Mouse (Mus musculus): ENCODE data around the gene Syce3.
"Not testable (repeated sequence)": the region's sequence is repeated elsewhere in the genome, so short reads cannot be mapped to it uniquely, and the experiment has no call there.

Gene Syce3

DNA sequence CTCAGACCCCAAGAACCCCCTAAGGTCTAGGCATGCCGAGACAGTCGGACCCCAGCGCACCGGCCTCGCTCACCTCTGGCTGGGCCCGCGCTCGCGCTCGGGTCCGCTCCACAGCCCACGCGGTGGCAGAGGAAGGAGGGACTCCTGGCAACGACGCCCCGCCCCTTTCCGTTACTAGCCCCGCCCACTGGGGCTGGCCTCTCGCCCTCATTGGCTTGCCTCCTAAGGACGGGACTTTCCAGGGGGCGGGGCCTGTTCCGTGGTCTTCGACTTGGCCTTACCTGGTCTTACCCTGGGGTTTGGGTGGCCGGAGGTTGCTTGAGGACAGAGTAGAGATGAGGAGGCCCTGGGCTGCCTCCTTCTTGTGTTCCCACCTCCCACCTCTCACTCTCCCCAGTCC, at the start of gene Syce3:
Gene Syce3 (minus strand): TSS at position 386 of the 400 bp plus-strand sequence.
- no peak for DNase-seq

DNA sequence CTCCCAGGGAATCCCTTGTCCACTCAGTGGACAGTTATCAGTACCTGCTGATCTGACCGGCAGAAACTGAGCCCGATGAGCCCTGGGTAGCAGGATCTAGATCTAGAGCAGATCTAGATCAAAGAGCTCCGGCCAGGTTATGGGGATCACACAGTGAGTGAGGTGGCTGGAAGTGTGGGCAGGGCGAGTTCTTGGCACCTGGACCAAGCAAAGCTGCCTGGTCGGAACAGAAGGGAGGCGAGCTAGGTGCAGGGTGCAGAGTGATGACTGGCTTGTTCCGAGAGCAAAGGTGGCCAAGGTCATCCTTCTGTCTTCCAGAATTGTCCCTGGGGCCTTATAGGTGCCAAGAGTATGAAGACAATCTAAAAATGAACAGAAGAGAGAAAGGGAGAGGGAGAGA, 49.5 kb upstream of the Syce3 start:
- no peak for DNase-seq

DNA sequence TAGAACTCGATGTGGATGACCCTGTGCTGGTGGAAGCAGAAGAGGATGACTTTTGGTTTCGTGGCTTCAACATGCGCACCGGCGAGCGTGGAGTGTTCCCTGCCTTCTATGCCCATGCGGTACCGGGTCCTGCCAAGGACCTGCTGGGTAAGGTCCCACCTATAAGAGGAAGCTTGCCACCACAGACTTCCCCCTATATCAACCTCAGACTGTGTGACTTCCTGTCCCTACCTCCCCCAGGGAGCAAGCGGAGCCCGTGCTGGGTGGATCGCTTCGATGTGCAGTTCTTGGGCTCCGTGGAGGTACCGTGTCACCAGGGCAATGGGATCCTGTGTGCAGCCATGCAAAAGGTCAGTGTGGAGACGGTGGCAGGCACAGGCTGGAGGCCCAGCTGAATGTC, 48.6 kb upstream of the Syce3 start:
- no peak for DNase-seq

DNA sequence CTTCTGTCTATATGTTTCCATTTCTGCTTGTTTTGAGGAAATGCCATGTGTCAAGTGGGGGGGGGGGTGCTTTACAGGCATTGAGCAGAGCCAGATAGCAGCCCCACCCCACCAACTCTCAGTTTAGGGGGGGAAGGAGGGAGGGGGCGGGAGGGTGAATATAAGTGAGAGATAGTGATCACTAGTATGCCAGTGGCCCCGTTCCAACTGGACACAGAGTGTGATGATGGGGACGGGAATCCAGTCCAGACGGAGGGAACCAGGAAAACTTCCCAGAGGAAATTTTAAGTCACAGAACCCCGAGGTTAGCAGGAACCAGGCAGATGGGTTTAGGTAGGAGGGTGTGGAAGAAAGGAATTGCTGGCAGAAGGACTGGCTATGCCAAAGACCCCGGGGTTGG, 45.3 kb upstream of the Syce3 start:
- no peak for DNase-seq

DNA sequence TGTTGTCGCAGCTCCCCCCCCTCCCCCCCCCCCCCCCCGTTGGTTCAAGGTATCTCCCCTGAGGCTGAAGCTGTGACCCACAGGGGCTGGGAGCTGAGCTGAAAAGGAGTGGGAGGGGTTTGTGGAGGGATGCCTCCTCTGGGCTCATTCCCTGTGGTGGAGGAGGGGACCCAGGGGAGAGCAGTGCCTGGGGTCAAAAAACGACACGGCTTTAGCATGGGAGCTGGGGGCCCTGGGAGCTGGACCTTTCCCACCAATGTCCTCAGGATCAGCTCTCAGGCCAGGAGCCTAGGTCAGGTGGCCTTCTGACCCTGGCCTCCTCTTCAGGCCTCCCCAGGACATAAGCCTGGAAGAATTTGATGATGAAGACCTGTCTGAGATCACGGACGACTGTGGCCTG, 44.6 kb upstream of the Syce3 start:
- no peak for DNase-seq

DNA sequence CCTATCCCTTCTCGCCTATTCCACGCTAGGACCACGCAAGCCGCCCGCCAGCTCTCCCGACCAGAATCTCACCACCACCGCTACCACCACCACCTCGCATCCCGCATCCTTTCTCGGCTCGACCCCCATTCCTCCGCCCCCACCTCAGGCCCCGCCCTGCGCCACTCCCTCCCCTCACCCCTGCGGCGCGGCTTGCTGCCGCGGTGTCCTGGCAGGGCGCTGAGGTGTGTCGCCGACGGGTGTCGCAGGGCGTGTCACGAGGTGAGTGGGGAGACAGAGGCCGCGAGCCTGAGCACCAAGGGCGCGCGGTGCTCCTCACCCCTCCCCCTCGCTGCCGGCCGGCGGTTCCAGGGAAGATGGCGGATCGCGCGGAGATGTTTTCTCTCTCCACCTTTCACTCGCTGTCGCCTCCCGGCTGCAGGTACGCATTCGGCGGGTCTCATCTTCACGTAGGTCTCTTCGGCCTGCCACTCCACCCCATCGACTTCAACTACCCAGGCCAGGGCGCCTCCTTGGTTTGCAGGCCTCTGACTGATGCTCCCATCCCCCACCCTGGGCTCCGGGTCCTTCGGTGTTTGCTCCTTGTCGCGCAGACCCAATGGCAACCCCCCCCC, 43.7 kb upstream of the Syce3 start, which contains the start of gene Mapk8ip2:
Gene Mapk8ip2 (plus strand): TSS at position 49 of the 614 bp plus-strand sequence.
- DNase-seq = peak; percentile 79 to 82

DNA sequence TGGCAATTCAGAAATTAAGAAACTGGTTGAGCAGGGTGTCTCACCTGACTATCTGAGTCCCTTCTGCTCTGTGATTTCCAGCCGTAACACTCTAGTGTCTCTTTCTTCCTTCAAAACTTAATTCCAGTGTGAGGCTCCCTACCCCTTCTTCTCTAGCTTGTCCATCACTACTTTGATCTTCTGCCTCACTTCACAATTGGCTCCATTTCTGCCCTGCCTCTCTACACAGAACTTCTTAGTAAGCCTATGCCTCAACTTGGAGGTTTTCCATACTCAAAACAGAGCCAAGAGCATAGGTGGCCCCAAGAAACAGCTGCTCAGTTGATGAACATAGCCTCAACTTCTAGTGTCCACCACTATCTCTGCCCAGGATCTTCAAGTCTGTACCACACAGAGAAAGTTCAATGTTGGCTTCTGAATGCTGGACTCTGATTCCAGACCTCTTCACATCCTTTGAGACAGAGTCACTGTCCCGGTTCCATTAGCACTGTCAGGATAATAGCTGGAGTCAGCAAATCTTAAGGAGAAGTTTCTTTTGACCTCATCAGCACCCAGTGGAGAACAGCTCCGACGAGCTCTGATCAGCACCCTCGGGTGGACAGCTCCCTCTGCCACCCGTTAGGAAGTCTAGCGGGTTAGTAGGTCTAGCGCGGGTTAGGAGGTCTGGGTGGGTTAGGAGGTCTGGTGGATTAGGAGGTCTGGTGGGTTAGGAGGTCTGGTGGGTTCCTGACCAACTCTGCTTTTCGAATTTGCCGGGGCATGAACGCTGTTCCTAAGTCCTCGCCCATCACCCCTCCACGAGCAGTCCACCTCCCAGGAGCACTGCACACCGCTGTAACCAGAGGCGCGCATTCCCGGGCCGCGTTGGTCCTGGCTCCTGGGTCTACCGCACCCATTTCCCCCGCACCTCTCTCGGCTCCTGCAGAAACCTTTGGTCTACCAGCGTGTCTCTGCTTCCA, 42.9 kb upstream of the Syce3 start:
- DNase-seq = no peak

DNA sequence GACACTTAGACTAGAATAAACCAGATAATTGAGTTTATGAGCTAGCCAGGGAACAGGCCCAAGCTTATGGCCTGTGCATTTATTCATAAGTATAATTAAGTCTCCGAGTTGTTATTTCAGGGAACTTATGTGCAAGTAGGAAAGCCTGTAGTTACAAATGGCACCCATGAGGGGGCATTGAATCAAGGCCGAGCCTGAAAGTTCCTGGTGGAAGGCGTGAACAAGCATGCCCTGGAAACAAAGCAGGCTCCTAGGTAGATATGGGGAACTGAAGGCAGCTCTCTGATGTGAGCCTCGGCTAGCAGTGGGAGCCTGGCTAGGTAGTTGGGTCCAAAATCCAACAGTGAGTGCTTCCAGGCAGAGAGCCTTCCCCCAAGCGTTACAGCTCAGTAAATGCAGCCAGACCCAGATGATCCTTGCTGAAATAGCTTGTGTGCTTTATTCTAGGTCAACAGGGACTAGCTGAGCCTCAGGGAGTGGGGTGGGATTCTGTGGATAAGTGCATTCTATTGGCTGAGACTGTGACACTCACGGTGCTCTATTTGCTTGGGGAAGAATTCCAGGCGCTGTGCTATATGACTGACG, 32.3 kb upstream of the Syce3 start:
- DNase-seq = no peak

DNA sequence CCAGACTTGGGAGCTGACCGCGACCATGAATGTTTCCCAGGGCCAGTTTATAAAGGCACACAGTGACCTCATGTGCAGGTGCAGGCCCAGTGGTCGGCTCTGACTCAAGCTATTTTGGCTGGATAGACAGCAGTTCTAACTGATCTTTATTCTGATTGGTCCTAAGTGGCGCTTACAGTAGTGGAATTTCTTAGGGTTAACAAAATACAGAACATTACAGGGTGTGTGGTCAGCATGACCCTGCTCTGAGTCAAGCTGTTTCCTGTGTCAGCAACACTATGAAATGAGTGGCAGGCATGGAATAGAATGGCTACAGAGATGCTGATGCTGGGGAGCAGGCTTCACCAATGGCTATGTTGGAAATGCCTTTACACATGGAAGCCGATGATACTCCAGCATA, 25.6 kb upstream of the Syce3 start:
- DNase-seq = no peak

DNA sequence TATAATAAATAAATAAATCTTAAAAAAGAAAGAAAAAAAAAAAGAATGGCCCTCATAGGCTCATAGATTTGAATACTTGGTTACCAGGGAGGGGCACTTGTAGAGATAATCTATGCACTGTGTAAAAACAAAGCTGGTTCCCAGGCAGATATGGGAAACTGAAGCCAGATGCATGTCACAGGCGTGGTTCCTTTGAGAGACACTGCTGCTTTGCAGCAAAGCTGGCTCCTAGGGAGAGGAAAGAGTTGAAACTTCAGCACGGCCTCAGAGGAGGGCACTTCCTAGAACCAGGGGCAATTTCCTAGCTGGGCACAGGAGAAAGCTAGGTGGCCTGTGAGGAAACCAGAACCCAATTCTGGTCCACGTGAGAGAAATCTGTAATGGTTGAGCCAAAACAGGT, 23.8 kb upstream of the Syce3 start:
- no peak for DNase-seq

DNA sequence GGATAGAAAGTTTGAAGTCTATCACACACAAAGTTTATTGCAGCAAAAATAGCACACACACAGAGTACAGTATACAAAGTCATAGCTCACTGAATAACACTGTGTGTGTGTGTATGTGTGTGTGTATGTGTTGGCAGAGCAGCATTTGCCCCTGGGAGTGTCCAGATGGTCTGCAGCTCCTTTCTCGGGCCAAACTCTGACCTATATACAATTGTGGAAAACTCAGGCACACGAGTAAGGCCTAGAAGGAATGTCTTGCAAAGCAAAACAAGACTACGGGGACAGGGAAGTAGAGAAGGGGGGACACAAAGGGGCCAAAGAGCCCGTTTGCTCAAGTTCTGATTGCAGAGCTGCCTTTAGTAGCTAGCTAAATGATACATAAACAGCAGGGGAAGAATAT, 22.6 kb upstream of the Syce3 start:
- DNase-seq = peak; percentile 60 to 67

DNA sequence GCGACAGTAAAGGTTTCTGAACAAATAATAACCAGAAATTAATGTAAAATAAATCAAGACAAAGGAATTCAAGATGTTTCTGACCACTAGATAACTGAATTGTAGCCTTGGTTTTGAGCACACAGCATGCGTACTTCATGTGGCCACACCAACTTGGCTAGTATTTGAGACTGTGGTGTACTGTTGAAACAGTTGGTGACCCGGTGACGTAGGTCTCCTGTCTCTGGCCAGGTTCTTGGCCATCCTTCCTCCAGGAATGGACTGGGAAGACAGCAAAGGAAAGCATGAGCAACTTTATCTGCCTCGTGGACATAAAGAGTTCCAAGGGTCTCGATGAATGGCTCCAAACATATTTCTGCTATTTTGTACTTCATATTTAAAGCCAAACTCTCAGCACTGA, 21.5 kb upstream of the Syce3 start:
- no peak for DNase-seq

DNA sequence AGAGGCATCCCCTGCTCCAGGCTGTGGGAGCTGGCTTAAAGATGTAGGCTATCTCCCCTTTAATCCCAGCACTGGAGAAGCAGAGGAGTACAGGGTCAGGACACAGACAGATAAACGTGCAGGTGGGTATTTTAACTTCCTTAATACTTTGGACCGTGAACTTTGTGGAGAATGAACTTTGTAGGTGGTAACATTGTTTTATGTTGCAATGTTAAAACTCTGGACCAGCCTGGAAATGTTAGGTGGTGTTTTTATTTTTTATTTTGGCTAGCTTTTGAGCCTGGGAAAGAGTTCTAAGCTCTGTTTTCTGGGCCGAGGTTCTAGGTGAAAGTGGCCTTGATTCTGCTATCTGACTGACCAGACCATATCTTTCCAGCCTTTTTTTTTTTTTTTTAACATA, 21.0 kb upstream of the Syce3 start:
- no peak for DNase-seq

DNA sequence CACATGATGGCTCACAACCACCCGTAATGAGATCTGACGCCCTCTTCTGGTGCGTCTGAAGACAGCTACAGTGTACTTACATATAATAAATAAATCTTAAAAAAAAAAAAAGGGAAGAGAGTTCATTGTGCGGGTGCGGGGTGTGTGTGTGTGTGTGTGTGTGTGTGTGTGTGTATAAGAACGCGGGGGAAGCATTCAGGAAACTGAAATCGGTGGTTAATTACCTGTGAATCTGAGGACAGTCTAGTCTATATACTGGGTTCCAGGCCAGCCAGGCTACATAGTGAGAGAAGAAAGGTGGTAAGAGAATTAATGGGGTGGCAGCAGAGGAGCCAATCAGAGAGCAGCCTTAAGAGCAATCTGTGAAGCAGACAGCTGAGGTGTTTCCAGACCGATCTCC, 20.5 kb upstream of the Syce3 start:
- not testable (repeated sequence) for DNase-seq

DNA sequence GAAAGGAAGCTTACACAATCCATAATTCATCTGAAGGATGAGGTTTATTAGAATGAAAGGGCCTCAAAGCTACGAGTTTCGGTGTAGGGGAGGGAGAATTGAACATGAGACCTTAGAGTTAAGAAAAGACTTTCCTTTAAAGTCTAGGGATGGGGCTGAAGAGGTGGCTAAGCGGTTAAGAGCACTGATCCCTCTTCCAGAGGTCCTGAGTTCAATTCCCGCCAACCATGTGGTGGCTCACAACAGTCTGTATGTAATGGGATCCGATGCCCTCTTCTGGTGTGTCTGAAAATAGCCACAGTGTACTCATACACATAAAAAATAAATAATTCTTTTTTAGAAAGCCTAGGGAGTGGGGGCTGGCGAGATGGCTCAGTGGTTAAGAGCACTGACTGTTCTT, 20.0 kb upstream of the Syce3 start:
- peak in 1 of 2 experiments; percentile 42 for DNase-seq

DNA sequence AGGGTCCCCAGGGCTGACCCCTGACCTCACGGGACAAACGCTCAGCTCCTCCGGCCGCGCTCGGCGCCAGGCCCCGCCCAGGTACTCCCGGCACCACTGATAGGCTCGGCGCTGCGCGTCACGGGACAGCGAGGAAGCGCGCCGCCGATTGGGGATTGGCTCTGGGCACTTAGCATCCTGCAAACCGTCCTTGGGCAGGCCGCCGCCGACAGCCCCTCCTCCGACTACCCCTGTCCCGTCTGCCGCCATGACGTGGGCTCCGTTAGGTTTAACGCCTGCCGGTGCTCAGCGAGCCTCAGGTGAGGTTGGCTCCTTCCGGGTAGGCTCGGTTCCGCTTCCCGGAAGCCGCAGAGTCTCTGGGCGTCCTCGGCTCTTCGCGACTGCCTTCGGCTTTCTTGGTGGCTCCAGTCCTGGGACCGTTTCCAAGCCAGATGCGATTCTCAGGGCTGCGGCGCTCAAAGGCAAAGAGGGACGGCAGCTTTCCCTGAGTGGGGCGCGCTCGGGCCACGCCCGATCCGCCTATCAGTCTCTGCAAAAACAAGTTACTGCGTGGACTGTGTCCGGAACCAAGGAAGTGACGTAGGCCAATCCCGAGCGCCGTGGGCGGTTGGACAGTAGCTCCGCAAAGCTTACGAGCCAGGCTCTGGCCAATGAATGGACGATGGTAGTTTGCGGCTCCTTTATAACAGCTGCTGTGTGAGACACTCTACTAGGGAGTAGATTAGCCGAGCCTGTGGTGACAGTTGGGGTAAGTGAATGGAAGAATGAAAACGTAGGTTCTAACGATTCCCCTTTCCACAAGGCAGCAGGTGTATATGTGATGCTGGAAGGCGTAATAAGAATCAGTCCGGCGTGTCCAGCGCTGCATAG, 19.3 kb upstream of the Syce3 start, which contains the start of the genes C730034F03Rik, Gm44502 and Chkb:
Gene C730034F03Rik (plus strand): TSS at position 238 of the 870 bp plus-strand sequence.
Gene Gm44502 (minus strand): TSS at position 345 of the 870 bp plus-strand sequence.
Gene Chkb (minus strand): TSS at position 557 of the 870 bp plus-strand sequence.
- peak; percentile 93 for DNase-seq

DNA sequence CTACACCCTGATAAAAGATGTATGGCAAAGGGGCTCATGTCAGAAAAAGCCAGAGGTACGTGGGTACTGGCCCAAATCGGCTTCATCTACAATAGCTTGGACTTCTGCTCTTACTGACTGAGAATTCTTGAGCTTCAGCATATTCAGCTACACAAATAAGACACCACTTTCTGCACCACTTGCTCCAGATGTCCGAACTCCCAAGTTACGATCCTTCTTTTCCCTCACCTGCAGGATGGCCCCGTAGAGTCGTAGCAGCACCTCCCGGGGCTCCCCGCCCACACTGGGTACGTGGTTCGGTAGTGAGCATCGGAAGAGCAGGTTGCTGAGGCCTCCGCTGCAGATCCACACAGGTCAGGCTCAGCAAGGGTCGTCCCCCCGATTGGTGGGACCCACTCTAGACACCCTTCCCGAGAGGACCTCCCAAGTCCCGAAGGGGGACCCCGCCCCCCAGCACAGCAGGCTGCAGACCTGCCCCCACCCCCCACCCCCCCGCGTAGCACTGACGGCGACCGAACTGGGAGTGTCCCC, 18.6 kb upstream of the Syce3 start:
- DNase-seq = no peak

DNA sequence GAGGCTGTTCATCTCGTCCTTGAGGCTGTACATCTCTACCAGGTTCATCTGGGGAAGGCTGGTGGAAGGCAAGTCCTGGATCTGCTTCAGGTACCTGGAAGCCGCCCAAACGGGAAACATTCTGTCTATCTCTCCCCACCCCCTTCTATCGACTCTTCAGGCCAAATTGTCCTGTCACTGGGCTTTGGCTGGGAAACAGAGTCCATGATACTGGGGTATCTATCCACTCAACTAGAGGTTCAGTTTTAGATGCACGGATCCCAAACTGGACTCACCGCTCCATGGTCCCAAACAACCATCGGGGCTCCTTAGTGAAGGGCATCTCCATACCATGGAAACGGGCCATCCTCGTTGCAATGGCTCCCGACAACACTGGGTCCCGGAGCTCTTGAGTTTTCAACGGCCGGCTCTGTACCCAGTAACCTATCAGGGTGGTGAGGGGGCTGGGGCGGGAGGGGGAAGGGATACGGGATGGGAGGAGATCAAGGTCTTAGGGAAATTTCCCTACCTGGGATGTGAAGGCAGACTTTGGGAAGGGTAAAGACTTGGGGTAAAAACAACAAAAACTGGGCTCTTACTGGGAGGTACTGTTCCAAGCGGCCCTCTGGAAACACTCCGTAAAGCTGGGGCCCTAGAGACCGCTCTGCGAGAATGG, 18.0 kb upstream of the Syce3 start:
- DNase-seq = no peak

DNA sequence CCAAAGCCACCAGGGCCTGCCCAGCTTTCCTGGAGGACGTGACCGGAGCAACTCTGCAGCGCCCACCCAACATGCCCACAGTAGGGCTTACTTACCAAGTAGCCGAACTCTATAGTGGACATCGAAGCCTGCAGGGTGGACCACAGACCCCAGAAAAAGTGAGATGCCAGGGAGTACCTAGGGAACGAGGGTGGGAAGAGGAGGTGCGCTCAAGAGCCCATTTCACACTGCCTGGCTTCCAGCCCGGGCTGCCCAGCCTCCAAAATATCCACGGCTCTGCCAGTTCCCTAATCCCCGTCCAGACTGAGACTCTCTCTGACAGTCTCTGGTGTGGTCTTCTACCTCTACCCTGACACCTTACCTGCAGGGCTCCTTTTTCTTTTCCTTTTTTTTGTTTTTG, 16.4 kb upstream of the Syce3 start:
- DNase-seq = no peak

DNA sequence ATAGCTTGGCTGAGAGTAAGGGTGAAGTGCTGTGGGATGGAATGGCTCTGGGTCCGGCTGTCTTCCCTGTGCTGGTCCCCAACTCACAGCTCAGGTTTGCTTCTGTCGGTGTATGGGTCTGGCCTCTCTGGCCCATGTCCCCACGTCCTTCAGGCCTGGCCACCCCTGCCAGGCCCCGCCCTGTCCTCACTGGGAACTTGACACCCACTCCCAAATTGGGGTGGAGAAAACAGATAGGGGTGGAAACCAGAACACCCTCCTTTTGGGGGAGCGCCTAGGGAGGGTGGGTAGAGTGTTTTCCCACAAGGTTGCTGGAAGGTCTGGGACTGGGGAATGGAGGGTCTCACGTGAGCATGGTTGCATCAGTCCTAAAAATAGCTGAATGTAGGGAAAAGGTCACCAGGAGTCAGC, 15.4 kb upstream of the Syce3 start, which contains the start of gene Cpt1b:
Gene Cpt1b (minus strand): TSS at position 153 of the 411 bp plus-strand sequence.
- no peak for DNase-seq

DNA sequence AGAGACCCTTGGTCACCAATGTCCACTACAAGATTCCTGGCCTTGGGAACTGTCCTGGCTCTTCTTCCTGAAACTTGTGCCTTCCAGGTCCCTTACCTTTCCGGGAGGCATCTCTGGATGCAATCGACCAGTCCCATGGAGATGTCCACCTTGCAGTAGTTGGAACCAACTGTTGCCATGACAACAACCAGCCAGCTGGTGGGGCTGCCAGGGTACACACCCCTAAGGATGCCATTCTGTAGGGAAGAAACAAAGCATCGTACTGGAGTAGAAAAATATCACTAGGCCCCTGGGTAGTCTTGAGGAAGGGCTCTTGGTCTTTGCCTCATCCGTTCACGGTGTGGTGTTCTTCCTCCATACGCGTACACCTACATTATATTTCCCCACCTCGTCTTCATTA, 14.3 kb upstream of the Syce3 start:
- no peak for DNase-seq

DNA sequence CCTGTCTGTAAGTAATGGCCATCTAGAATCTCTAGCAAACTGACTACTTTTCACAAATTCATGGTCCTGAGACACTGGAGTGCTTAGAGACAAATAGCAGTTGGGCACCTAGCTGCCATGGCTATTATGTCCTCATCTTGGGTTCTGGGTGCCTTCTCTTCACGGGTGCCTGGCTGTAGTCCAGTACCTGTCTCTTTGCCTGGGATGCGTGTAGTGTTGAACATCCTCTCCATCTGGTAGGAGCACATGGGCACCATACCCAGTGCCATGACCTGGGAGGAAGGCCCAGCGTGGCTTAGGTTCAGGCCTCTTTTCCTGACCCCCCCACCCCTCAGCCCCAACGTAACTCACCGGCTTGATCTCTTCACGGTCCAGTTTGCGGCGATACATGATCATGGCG, 11.6 kb upstream of the Syce3 start:
- DNase-seq = no peak
